Mouse (Mus musculus) embryonic facial prominence, embryonic 15.5 days (tissue): ENCODE results near the gene Pxt1. TPM values are rescaled to one million over a fixed set of nuclear protein-coding genes. Genes with fewer than 3 reads are reported as not detected.

Experiments
- ATAC-seq: fragments of 200-750 bp; cut with Nextera tagmentation; 2 replicates; pipeline ENCODE4 v1.8.0; 2017; ENCODE audit warnings: low read depth, moderate TSS enrichment; ENCODE audit not compliant: insufficient number of reproducible peaks, low FRiP score, low TSS enrichment
- H3K27ac ChIP-seq: fragments of 300-500 bp; sonication (generic); replicated peaks from 2 replicates; pipeline ENCODE4 v1.5.1; 2015; ENCODE audit warnings: mild to moderate bottlenecking, inconsistent platforms
- H3K27me3 ChIP-seq: fragments of 300-500 bp; sonication (generic); 2 replicates; pipeline ENCODE4 v1.6.1; 2015; ENCODE audit warnings: inconsistent platforms
- H3K36me3 ChIP-seq: fragments of 300-500 bp; sonication (generic); 2 replicates; pipeline ENCODE4 v1.6.1; 2015; ENCODE audit warnings: mild to moderate bottlenecking, inconsistent platforms
- H3K4me1 ChIP-seq: fragments of 300-500 bp; sonication (generic); 2 replicates; pipeline ENCODE4 v1.6.1; 2015; ENCODE audit warnings: inconsistent platforms
- H3K4me2 ChIP-seq: fragments of 300-500 bp; sonication (generic); replicated peaks from 2 replicates; pipeline ENCODE4 v1.6.1; 2015; ENCODE audit warnings: mild to moderate bottlenecking, inconsistent platforms
- H3K4me3 ChIP-seq: fragments of 300-500 bp; sonication (generic); replicated peaks from 2 replicates; pipeline ENCODE4 v1.5.1; 2015; ENCODE audit warnings: mild to moderate bottlenecking, inconsistent platforms
- H3K9ac ChIP-seq: fragments of 300-500 bp; sonication (generic); 2 replicates; pipeline ENCODE4 v1.6.1; 2015; ENCODE audit warnings: inconsistent platforms
- H3K9me3 ChIP-seq: fragments of 300-500 bp; sonication (generic); replicated peaks from 2 replicates; pipeline ENCODE4 v1.6.1; 2016; ENCODE audit warnings: inconsistent platforms
- WGBS: fragments of 180-500 bp; shearing (Covaris S2); methylation state at CpG from one replicate; pipeline ENCODE4 v1.1.7; 2015; 5-methylcytosine and 5-hydroxymethylcytosine counted together
- polyA plus RNA-seq: library from polyadenylated mRNA; unstranded; fragments of >200 nt; fragmentation: Nextera tagmentation; extraction: Ambion mirVana; gene quantifications from 2 replicates; pipeline ENCODE4 v1.2.1, GENCODE M21; 2015

The Pxt1 gene
- polyA plus RNA-seq, 1 experiment from 2014 or later, result 0.21 TPM

GRCm38 (mm10) chr17:28979091-28979490 is 35.5 kb upstream of the Pxt1 start:
- H3K36me3 ChIP-seq, result peaks cover 82% of the 10 kb centered on the region
- H3K4me2 ChIP-seq, result no peak overlapping the region
- H3K4me1 ChIP-seq, result no peaks in the 10 kb centered on the region
- no peak overlapping the region for H3K9ac ChIP-seq
- no peak overlapping the region for H3K27ac ChIP-seq
- 90% methylated on average over 4 of the region's 4 CpGs for WGBS
- no peak overlapping the region for H3K4me3 ChIP-seq
- H3K27me3 ChIP-seq, result no peaks in the 10 kb centered on the region
- ATAC-seq, result no peak
- no peaks in the 10 kb centered on the region for H3K9me3 ChIP-seq

GRCm38 (mm10) chr17:28970122-28970521 is 26.5 kb upstream of the Pxt1 start:
- no peak overlapping the region for H3K4me2 ChIP-seq
- H3K4me1 ChIP-seq, result no peaks in the 10 kb centered on the region
- no peak overlapping the region for H3K9ac ChIP-seq
- H3K27me3 ChIP-seq, result no peaks in the 10 kb centered on the region
- peaks cover 93% of the 10 kb centered on the region for H3K36me3 ChIP-seq
- no peaks in the 10 kb centered on the region for H3K9me3 ChIP-seq
- no peak for ATAC-seq
- no peak overlapping the region for H3K27ac ChIP-seq
- H3K4me3 ChIP-seq, result no peak overlapping the region

DNA sequence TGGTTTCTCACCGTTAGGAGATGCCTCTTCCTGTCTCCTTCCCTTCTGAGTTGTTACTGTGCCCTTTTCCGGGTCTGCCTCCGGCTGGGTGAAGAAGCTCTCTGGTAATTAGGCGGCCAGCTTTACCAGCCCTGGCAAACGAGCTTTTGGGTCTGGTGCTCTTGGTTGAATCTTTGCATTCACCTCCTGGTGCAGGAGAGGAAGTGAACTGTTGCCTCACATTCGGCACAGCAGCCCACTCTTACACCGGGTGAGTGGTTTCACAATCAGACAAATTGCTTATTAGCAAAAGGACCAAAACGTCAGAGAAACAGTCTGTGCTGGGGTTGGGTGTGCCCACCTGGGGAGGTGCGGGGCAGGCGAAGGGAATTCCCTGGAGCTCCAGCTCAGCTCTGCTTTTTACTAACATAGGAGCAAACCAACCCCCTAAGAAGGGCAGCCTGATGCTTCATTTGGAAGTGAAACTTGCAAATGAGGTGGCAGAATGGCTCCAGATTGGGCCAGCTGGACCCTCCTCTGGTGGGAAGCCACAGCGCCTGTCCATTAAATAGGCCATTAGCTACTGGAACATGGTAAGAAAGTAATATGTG is 23.5 kb upstream of the Pxt1 start:
- Histone ChIP-seq H3K36me3 (peaks cover 93% of the 10 kb centered on the region), H3K4me1 (no peaks in the 10 kb centered on the region), H3K27ac (no peak overlapping the region), H3K4me2 (no peak overlapping the region), H3K27me3 (no peaks in the 10 kb centered on the region), H3K4me3 (no peak overlapping the region), H3K9me3 (no peaks in the 10 kb centered on the region), H3K9ac (no peak overlapping the region)
- 79% methylated on average over 11 of the region's 11 CpGs for WGBS
- no peak for ATAC-seq

GRCm38 (mm10) chr17:28961596-28961995 is 18.0 kb upstream of the Pxt1 start:
- Histone ChIP-seq H3K9me3 (no peaks in the 10 kb centered on the region), H3K27me3 (no peaks in the 10 kb centered on the region), H3K4me1 (0 out of 2 replicates have a peak, but pooled peaks cover 4% of the 10 kb centered on the region), H3K4me2 (no peak overlapping the region), H3K9ac (no peak overlapping the region), H3K36me3 (peaks cover 67% of the 10 kb centered on the region), H3K4me3 (no peak overlapping the region), H3K27ac (no peak overlapping the region)
- 88% methylated on average over 10 of the region's 10 CpGs for WGBS
- ATAC-seq, result no peak

- Histone ChIP-seq H3K4me2 (no peak overlapping the region), H3K9me3 (no peaks in the 10 kb centered on the region), H3K9ac (no peak overlapping the region), H3K4me3 (no peak overlapping the region), H3K4me1 (0 out of 2 replicates have a peak, but pooled peaks cover 4% of the 10 kb centered on the region), H3K27ac (no peak overlapping the region), H3K36me3 (peaks cover 57% of the 10 kb centered on the region), H3K27me3 (no peaks in the 10 kb centered on the region)
- ATAC-seq, result no peak
- WGBS, result 64% methylated on average over 10 of the region's 10 CpGs
Observed at GRCm38 (mm10) chr17:28960597-28960996, 17.0 kb upstream of the Pxt1 start.

DNA sequence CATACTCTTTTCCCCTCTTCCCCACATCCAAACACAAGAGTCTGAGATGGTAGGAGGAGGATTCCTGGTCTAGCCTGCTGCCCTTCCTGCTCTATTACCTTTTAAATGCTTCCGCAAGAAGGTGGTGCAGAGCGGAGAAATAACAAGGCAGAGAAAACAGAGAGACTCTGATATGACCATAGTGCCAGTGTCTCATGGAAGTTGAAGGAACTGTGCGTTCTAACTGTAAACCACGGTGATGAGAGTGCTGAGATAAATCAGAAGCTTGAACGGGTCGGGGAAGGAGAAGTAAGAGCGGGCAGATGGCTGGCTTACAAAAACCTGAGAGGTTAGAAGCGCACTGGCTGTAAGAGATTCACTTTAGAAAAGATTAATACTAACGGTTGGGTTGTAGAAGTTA is 10.8 kb upstream of the Pxt1 start:
- 95% methylated on average over 9 of the region's 9 CpGs for WGBS

GRCm38 (mm10) chr17:28953251-28953650 is 9.6 kb upstream of the Pxt1 start:
- H3K9me3 ChIP-seq, result no peaks in the 10 kb centered on the region
- H3K27me3 ChIP-seq, result no peaks in the 10 kb centered on the region
- peak overlapping the region; percentile 80 for H3K4me3 ChIP-seq
- 7% methylated on average over 9 of the region's 9 CpGs for WGBS
- H3K4me2 ChIP-seq, result peak overlapping the region; percentile 72
- ATAC-seq, result no peak
- H3K4me1 ChIP-seq, result peaks cover 20% of the 10 kb centered on the region
- H3K36me3 ChIP-seq, result 0 out of 2 replicates have a peak, but pooled peaks cover 8% of the 10 kb centered on the region
- peak overlapping the region; percentile 88 for H3K9ac ChIP-seq
- H3K27ac ChIP-seq, result peak overlapping the region; percentile 98; the same call in 1 of the 2 replicates

More for the DNA sequence above, 10.8 kb upstream of the Pxt1 start:
- Histone ChIP-seq H3K9ac (no peak overlapping the region), H3K4me1 (peaks cover 20% of the 10 kb centered on the region), H3K4me2 (0 out of 2 replicates have a peak overlapping the region, but pooled peaks have one; percentile 72), H3K9me3 (no peaks in the 10 kb centered on the region), H3K4me3 (no peak overlapping the region), H3K36me3 (0 out of 2 replicates have a peak, but pooled peaks cover 10% of the 10 kb centered on the region), H3K27me3 (no peaks in the 10 kb centered on the region), H3K27ac (no peak overlapping the region)
- ATAC-seq, result no peak

- ATAC-seq, result peak; percentile 88
Observed at GRCm38 (mm10) chr17:28951831-28952799, 8.5 kb upstream of the Pxt1 start, which contains the start of gene Kctd20. Kctd20 (plus strand) TSS chr17:28951950.

DNA sequence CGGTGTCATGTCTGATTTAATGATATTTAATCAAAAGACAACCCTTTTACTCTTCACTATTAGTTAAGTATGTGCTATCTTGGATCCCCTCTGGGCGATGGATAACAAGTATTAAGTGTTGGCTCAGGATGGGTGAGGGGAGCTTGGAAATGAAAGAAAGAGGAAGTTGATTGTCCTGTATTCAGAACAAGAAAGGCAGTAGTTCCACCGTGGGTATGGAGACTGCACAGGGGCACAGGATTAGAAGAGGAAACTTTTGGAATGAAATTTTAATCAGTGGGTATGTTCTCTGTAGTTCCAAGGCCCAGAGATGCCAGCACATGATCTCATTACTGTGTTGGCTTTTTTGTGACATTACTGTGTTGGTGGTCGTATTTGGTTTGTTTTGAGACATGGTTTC is 7.1 kb upstream of the Pxt1 start:
- Histone ChIP-seq H3K4me2 (no peak overlapping the region), H3K36me3 (no peaks in the 10 kb centered on the region), H3K4me3 (no peak overlapping the region), H3K9ac (no peak overlapping the region), H3K27me3 (no peaks in the 10 kb centered on the region), H3K4me1 (peaks cover 20% of the 10 kb centered on the region), H3K9me3 (no peaks in the 10 kb centered on the region), H3K27ac (no peak overlapping the region)
- ATAC-seq, result no peak
- WGBS, result 63% methylated on average over 4 of the region's 4 CpGs

More at GRCm38 (mm10) chr17:28951831-28952799, 8.5 kb upstream of the Pxt1 start, which contains the start of gene Kctd20:
- Histone ChIP-seq H3K9me3 (no peaks in the 10 kb centered on the region), H3K4me3 (peak within 1 kb of the TSS; percentile 80), H3K4me2 (peak within 1 kb of the TSS; percentile 72), H3K27ac (peak within 1 kb of the TSS; percentile 98), H3K36me3 (no peaks in the 10 kb centered on the region), H3K4me1 (peaks cover 20% of the 10 kb centered on the region), H3K27me3 (no peaks in the 10 kb centered on the region), H3K9ac (peak within 1 kb of the TSS; percentile 88)
- WGBS, result under 1% methylated on average over 68 of the region's 80 CpGs

DNA sequence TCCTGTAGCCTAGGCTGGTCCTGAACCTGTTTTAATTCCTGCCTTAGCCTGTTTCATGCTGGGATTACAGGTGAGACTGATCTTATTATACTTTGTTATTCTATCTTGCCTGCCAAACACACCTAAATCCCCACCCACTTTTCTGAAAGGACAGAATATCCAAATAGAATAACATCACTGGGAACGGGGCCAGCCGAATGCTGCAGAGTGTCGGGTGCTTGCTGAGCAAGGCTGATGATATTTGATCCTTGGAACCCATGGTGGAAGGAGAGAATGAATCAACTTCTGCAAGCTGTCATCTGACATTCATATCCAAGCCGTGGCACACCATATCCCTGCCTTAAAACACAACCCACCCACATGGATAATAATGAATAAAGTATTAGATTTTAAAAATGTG is 5.0 kb upstream of the Pxt1 start:
- no peak overlapping the region for H3K4me2 ChIP-seq
- H3K27me3 ChIP-seq, result no peaks in the 10 kb centered on the region
- H3K27ac ChIP-seq, result no peak overlapping the region
- H3K9ac ChIP-seq, result no peak overlapping the region
- WGBS, result 34% methylated on average over 4 of the region's 4 CpGs
- H3K36me3 ChIP-seq, result no peaks in the 10 kb centered on the region
- H3K9me3 ChIP-seq, result no peaks in the 10 kb centered on the region
- no peak for ATAC-seq
- H3K4me3 ChIP-seq, result no peak overlapping the region
- H3K4me1 ChIP-seq, result peaks cover 13% of the 10 kb centered on the region
